Mouse (Mus musculus) mouse trophoblast stem cell (cell line): ENCODE data around the gene Gm15130.

Source experiments
- in situ Hi-C, 2 experiments: fragments of 300-500 bp; cut with MseI, MboI; formaldehyde crosslinking; loops; 2 replicates in 1 of 2; 3 replicates in 1 of 2; pipeline ENCODE4 v1.15.1; 2025

Gene Gm15130

DNA sequence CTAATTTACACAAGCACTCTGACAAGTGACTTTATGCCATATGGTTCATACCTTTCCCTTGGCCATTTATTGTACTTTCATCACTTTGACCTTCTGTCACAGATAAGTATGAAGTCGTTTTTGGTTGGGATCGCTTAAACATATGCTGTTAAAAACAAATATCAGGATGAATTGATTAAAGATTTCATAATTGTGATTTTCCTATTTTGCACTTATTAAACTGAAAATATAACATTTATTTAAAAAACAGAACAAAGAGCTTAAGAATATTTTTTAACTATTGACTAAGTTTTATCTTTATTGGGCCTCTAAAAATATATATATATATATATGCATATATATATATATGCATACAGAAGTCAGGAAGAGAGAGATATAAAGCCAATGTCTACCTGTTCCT, at the start of gene Gm15130:
TSS of gene Gm15130 (minus strand) at position 101 of the 400 bp plus-strand sequence.
- in situ Hi-C loops = no loop called here

DNA sequence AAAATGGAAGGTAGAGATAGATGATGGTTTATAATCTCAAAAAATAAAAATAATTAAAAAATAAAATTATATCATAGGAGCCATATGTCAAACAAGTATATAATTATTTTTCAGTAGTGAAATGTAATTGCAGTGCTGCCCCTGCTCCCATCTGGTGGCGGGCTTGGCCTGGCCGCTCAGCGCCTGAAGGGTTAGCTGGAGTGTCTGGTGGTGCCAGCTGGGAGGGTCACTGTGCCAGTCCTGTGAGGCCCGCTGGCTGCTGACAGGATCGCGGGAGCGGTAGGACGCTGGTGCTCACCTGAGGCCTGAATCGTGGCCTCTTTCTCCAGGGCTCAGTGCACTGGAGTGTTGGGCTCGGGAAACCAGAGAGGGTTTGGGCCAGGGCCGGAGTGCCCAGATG, 29.3 kb upstream of the Gm15130 start:
- in situ Hi-C loops = no loop called here

DNA sequence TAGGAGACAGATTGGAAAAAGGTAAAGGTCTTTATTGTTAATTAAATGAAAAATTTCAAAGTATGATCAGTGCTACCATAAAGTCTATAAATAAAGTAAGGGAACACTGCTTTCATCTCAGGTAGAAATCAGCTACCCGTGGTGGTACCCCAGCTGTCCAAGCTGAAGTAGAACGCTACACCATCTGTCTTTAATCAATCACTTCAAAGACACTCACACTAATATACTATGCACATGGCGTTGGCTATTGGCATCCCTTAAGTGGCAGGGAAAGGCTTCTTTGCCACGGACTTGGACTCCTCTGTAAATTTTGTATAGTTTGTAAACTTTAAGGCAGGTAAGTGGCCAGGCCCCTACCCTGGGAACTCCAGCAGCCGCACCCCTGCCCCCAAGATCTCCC, 17.0 kb downstream of the Gm15130 start:
- in situ Hi-C loops = no loop called here

DNA sequence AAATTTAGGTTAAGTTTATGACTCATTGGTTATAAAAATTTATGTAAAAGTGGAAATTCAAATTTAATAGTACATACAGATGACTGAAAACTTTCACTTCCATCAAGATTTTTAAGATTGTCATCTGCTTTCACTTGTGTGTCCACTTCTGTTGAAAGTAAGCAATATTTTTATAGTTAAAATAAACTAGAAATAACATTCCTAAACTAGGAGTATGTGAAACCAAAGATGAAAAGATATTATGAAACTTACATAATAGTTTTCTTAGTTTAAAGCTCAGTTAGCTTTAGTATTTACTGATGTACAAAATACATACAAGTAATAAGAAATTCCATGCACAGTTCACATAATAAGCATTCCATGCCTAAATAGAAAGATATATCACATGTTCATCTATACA, 46.9 kb downstream of the Gm15130 start, which contains the start of gene Gm13941:
TSS of gene Gm13941 (minus strand) at position 101 of the 400 bp plus-strand sequence.
- in situ Hi-C loops = no loop called here
